Mouse (Mus musculus) C2C12 (cell line): Measurements from ENCODE around the gene Asic2. TPM values are rescaled to one million over a fixed set of nuclear protein-coding genes. Genes with fewer than 3 reads are reported as not detected.

ENCODE experiments used
- H3K27me3 ChIP-seq: one replicate; pipeline ENCODE4 v1.6.1; 2011; ENCODE audit not compliant: control insufficient read depth, insufficient read depth, insufficient read length
- H3K36me3 ChIP-seq: one replicate; pipeline ENCODE4 v1.6.1; 2011; ENCODE audit not compliant: control insufficient read depth, insufficient read depth
- H3K4me3 ChIP-seq: one replicate; pipeline ENCODE4 v1.5.1; 2011; ENCODE audit warnings: mild to moderate bottlenecking, control low read depth; ENCODE audit not compliant: poor library complexity, insufficient read depth, severe bottlenecking
- H3K79me2 ChIP-seq: one replicate; pipeline ENCODE4 v1.6.1; 2011; ENCODE audit not compliant: control insufficient read depth, insufficient read depth
- H3K79me3 ChIP-seq: one replicate; pipeline ENCODE4 v1.6.1; 2011; ENCODE audit warnings: low read depth, control low read depth
- H3ac ChIP-seq: one replicate; pipeline ENCODE3; 2011; ENCODE audit warnings: low read depth; ENCODE audit not compliant: control insufficient read depth, insufficient read length
- CEBPB ChIP-seq: IDR thresholded peaks from one replicate; pipeline ENCODE4 v1.6.1; 2011; ENCODE audit warnings: low read depth, mild to moderate bottlenecking, control low read depth, moderate library complexity
- CTCF ChIP-seq: IDR thresholded peaks from one replicate; pipeline ENCODE4 v1.5.1; 2011; ENCODE audit not compliant: control insufficient read depth, insufficient read depth, insufficient read length
- FOSL1 ChIP-seq: IDR thresholded peaks from one replicate; pipeline ENCODE4 v1.8.0; 2011; ENCODE audit warnings: mild to moderate bottlenecking, low read length; ENCODE audit not compliant: poor library complexity, insufficient read depth, severe bottlenecking
- MAX ChIP-seq: IDR thresholded peaks from one replicate; pipeline ENCODE4 v1.6.1; 2011; ENCODE audit warnings: mild to moderate bottlenecking, control low read depth
- MYOD1 ChIP-seq: IDR thresholded peaks from one replicate; pipeline ENCODE4 v1.6.1; 2011; ENCODE audit warnings: low read depth; ENCODE audit not compliant: control insufficient read depth, insufficient read length
- MYOG ChIP-seq: IDR thresholded peaks from one replicate; pipeline ENCODE4 v1.6.1; 2011; ENCODE audit not compliant: control insufficient read depth, insufficient read length; ENCODE audit errors: extremely low read depth
- USF1 ChIP-seq: IDR thresholded peaks from one replicate; pipeline ENCODE4 v1.6.1; 2011; ENCODE audit warnings: low read depth, mild to moderate bottlenecking, control low read depth, moderate library complexity
- polyA plus RNA-seq: library from polyadenylated mRNA; unstranded; fragments of >200 nt; fragmentation: generic; extraction: Trizol; gene quantifications from one replicate; pipeline ENCODE4 v1.2.1, GENCODE M21; 2012; ENCODE audit warnings: missing spikeins

The Asic2 gene
- polyA plus RNA-seq, 1 experiment = not detected

DNA sequence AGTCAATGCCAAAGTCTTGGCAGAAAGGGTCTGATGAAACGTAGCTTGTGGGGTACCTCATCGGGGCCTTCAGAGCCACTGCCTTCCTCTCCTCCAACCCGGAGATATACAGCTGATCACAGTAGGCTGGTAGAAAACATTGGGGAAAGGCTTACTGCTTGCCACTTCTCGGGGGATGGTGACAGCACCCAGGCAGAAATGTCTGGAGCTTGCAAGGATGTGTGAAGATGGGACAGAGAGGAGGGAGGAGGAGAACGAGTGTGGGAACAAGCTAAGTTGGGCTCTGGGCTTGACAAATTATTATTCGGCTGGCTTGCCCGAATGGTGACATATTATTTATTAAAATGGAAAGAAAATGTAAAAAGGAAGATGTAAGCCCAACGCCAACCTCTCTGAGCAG is 914.4 kb downstream of the Asic2 start:
- H3K79me2 ChIP-seq = no peaks in the 10 kb centered on the region
- H3K4me3 ChIP-seq = no peak overlapping the region
- no peak overlapping the region for H3ac ChIP-seq
- no peaks in the 10 kb centered on the region for H3K36me3 ChIP-seq
- no peaks in the 10 kb centered on the region for H3K79me3 ChIP-seq
- H3K27me3 ChIP-seq = peaks cover 9% of the 10 kb centered on the region
- TF ChIP-seq MYOD1 = no peak
- no peak for TF ChIP-seq CEBPB
- TF ChIP-seq FOSL1 = no peak
- TF ChIP-seq CTCF = no peak
- no peak for TF ChIP-seq USF1
- no peak for TF ChIP-seq MYOG
- TF ChIP-seq MAX = no peak

DNA sequence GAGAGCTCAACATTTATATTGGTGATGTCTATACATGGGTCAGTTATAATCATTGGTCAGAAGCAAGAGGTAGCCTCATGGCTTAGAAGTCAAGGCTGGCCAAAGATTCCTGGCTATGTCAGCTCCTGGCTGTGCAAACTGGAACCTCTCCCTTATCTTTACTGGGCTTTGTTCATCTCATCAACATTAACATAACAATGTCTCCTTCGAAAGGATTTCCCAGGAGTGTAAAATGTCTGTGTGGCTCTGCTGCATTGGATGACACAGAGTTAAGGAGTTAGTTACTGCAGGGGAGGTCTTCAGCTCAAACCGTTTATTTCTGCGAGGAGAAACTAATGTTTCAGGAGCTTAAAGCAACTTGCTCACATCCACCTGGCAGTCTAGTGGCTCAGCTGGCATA is 926.6 kb downstream of the Asic2 start:
- TF ChIP-seq MYOD1 (no peak), MAX (no peak), MYOG (no peak), USF1 (no peak), FOSL1 (no peak), CEBPB (no peak), CTCF (no peak)
- H3K4me3 ChIP-seq = no peak overlapping the region

DNA sequence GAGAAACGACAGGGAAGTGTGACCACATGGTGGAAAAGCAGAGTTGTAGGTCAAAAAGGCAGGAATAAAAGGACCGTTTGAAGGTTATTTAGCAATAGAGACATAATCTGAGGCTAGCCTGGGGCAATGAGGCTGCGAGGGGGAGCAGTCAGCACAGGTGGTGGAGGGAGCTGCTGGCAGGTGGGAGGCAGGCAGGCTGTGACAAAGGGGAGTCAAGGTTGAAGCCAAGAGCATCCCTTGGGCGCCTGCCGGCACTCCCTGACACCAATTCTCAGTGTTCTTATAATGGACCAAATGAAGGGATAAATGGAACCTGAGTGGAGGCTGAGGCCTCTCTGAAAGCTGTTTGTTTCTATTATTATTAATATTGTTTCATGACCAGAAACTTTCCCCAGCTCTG is 928.3 kb downstream of the Asic2 start:
- TF ChIP-seq MAX (no peak), CEBPB (no peak)
- H3K79me2 ChIP-seq = no peaks in the 10 kb centered on the region
- H3ac ChIP-seq = no peak overlapping the region
- no peaks in the 10 kb centered on the region for H3K36me3 ChIP-seq
- peaks cover 22% of the 10 kb centered on the region for H3K27me3 ChIP-seq
- no peak overlapping the region for H3K4me3 ChIP-seq
- no peaks in the 10 kb centered on the region for H3K79me3 ChIP-seq

More for the DNA sequence above, 926.6 kb downstream of the Asic2 start:
- H3K36me3 ChIP-seq = no peaks in the 10 kb centered on the region
- no peak overlapping the region for H3ac ChIP-seq
- H3K27me3 ChIP-seq = peaks cover 19% of the 10 kb centered on the region
- no peaks in the 10 kb centered on the region for H3K79me3 ChIP-seq
- H3K79me2 ChIP-seq = no peaks in the 10 kb centered on the region

DNA sequence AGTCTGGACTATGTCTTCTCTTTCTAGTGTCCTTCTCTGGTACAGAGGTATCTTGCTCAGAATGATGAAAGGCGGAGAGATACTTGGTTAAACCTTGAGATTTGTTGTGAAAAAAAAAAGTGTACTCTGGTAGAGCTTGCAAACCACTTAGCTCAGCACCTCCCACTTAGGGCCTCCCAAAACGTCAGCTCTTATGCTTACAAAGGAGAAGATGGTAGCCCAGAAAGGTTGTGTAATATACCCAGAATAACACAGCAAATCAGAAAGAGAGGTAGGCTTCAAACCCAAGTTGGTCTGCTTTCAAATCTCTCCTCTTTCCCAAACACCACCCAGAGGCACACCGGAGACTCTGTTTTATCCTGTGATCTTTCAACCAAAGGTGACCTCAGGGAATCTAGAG is 936.1 kb downstream of the Asic2 start:
- TF ChIP-seq CEBPB = no peak
- TF ChIP-seq USF1 = no peak
- TF ChIP-seq FOSL1 = no peak
- no peak for TF ChIP-seq MYOD1
- TF ChIP-seq CTCF = no peak
- no peak for TF ChIP-seq MYOG
- TF ChIP-seq MAX = no peak
- Histone ChIP-seq H3K79me3 (no peaks in the 10 kb centered on the region), H3K4me3 (no peak overlapping the region), H3K27me3 (peaks cover 8% of the 10 kb centered on the region), H3ac (no peak overlapping the region), H3K36me3 (no peaks in the 10 kb centered on the region), H3K79me2 (no peaks in the 10 kb centered on the region)

- no peak overlapping the region for H3ac ChIP-seq
- H3K79me2 ChIP-seq = no peaks in the 10 kb centered on the region
- H3K36me3 ChIP-seq = no peaks in the 10 kb centered on the region
- TF ChIP-seq FOSL1 (no peak), CEBPB (no peak), MAX (no peak), CTCF (no peak), USF1 (no peak), MYOG (no peak), MYOD1 (no peak)
- H3K79me3 ChIP-seq = no peaks in the 10 kb centered on the region
- no peak overlapping the region for H3K4me3 ChIP-seq
- peaks cover 16% of the 10 kb centered on the region for H3K27me3 ChIP-seq
Observed at GRCm38 (mm10) chr11:81014776-81015175, 953.5 kb downstream of the Asic2 start.

GRCm38 (mm10) chr11:81013501-81013900 is 954.8 kb downstream of the Asic2 start:
- Histone ChIP-seq H3K79me3 (no peaks in the 10 kb centered on the region), H3K4me3 (no peak overlapping the region), H3K27me3 (peaks cover 16% of the 10 kb centered on the region), H3K36me3 (no peaks in the 10 kb centered on the region), H3K79me2 (no peaks in the 10 kb centered on the region), H3ac (no peak overlapping the region)
- TF ChIP-seq FOSL1 (no peak), MYOG (no peak), MAX (no peak)
